Mouse (Mus musculus): ENCODE results near the gene Alkbh7.

Gene Alkbh7

GRCm38 (mm10) chr17:56988921-56989430 lies 8.2 kb upstream of the Alkbh7 start:
- no peak for DNase-seq

- peak; percentile 38 for DNase-seq
Measured at GRCm38 (mm10) chr17:56989467-56990114, 7.5 kb upstream of the Alkbh7 start.

- peak; percentile 96 for DNase-seq
Measured at GRCm38 (mm10) chr17:56990115-56990746, 6.9 kb upstream of the Alkbh7 start, which contains the start of gene Clpp. Clpp (plus strand) TSS chr17:56990305.

- DNase-seq: no peak
Measured at GRCm38 (mm10) chr17:56990966-56991365, 6.2 kb upstream of the Alkbh7 start.

GRCm38 (mm10) chr17:56995046-56995445 lies 2.1 kb upstream of the Alkbh7 start:
- DNase-seq: no peak

- no peak for DNase-seq
Measured at GRCm38 (mm10) chr17:56996506-56996905, 633 bp upstream of the Alkbh7 start.

- DNase-seq: no peak
Measured at GRCm38 (mm10) chr17:56999414-56999813, 2.3 kb downstream of the Alkbh7 start.

- DNase-seq: no peak
Measured at GRCm38 (mm10) chr17:56999968-57000609, 3.0 kb downstream of the Alkbh7 start, which contains the start of gene Pspn. Pspn (minus strand) TSS chr17:57000018.

- no peak for DNase-seq
Measured at GRCm38 (mm10) chr17:57001228-57001627, 4.1 kb downstream of the Alkbh7 start.

GRCm38 (mm10) chr17:57003994-57004393 lies 6.9 kb downstream of the Alkbh7 start:
- DNase-seq: no peak

- no peak for DNase-seq
Measured at GRCm38 (mm10) chr17:57007137-57007905, 10.2 kb downstream of the Alkbh7 start.

- DNase-seq: no peak
Measured at GRCm38 (mm10) chr17:57010911-57011235, 13.7 kb downstream of the Alkbh7 start.

GRCm38 (mm10) chr17:57011236-57012141 lies 14.3 kb downstream of the Alkbh7 start, which contains the start of the genes Gtf2f1 and Gm17949:
Gtf2f1 (minus strand) TSS chr17:57011288.
Gm17949 (plus strand) TSS chr17:57011469.
- DNase-seq: peak; percentile 93

- DNase-seq: no peak
Measured at GRCm38 (mm10) chr17:57012245-57012795, 15.2 kb downstream of the Alkbh7 start.

GRCm38 (mm10) chr17:57019693-57020092 lies 22.6 kb downstream of the Alkbh7 start:
- no peak for DNase-seq

GRCm38 (mm10) chr17:57020960-57021359 lies 23.8 kb downstream of the Alkbh7 start:
- no peak for DNase-seq

GRCm38 (mm10) chr17:57027471-57027870 lies 30.3 kb downstream of the Alkbh7 start:
- DNase-seq: no peak

GRCm38 (mm10) chr17:57029691-57030090 lies 32.6 kb downstream of the Alkbh7 start:
- DNase-seq: no peak

GRCm38 (mm10) chr17:57030931-57031660 lies 34.0 kb downstream of the Alkbh7 start, which contains the start of gene Khsrp:
Khsrp (minus strand) TSS chr17:57031522.
- peak; percentile 99 for DNase-seq

- DNase-seq: no peak
Measured at GRCm38 (mm10) chr17:57031661-57032420, 34.7 kb downstream of the Alkbh7 start.
